Comparison of ENCODE assay signal across 34 mouse cellular contexts in genomic region chr1:93938415-93938814, GRCm38 (mm10). TPM values are rescaled to one million over a fixed set of nuclear protein-coding genes. Genes with fewer than 3 reads are reported as not detected.
"Had no signal": no experiment of that assay in that cellular context is flagged by ENCODE, and none has a peak within 500 bp of the region (broad histone marks: within the 10 kb centered on the region; RNA-seq: fewer than 3 reads in every experiment).

No protein-coding gene starts in this region.

RNA-seq across cellular contexts. Expression of gene Gal3st2b, which starts 20.3 kb away (rescaled TPM):
- total RNA-seq: liver, adult 2 months; megakaryocyte progenitor cell, adult 5-6 weeks; megakaryocyte, adult 5-6 weeks; megakaryocyte-erythroid progenitor cell, adult 5-6 weeks; midbrain, postnatal 0 days; monocyte, adult 5-6 weeks had no signal
- polyA plus RNA-seq: limb, embryonic 10.5 days; limb, embryonic 11.5 days; limb, embryonic 12.5 days; liver, adult 2 months; liver, embryonic 11.5 days; liver, embryonic 12.5 days; liver, embryonic 13.5 days; liver, embryonic 14.5 days; liver, embryonic 15.5 days; liver, embryonic 16.5 days; liver, postnatal 0 days; lung, adult 2 months; lung, embryonic 14.5 days; lung, embryonic 16.5 days; lung, postnatal 0 days; macrophage; midbrain, embryonic 10.5 days; midbrain, embryonic 11.5 days; midbrain, embryonic 12.5 days; midbrain, embryonic 13.5 days; midbrain, embryonic 14.5 days; midbrain, embryonic 15.5 days; midbrain, embryonic 16.5 days; myocyte had no signal

RNA-seq across cellular contexts. Expression of gene Gal3st2c, which starts 51.9 kb away (rescaled TPM):
- total RNA-seq: left cerebral cortex, postnatal 25 days; liver, adult 2 months; megakaryocyte progenitor cell, adult 5-6 weeks; megakaryocyte, adult 5-6 weeks; megakaryocyte-erythroid progenitor cell, adult 5-6 weeks; midbrain, postnatal 0 days; monocyte, adult 5-6 weeks had no signal
- polyA plus RNA-seq: limb, embryonic 10.5 days; limb, embryonic 11.5 days; limb, embryonic 12.5 days; limb, embryonic 13.5 days; limb, embryonic 14.5 days; limb, embryonic 15.5 days; liver, adult 2 months; liver, embryonic 11.5 days; liver, embryonic 12.5 days; liver, embryonic 13.5 days; liver, embryonic 14.5 days; liver, embryonic 15.5 days; liver, embryonic 16.5 days; liver, postnatal 0 days; lung, adult 2 months; lung, embryonic 14.5 days; lung, embryonic 15.5 days; lung, embryonic 16.5 days; lung, postnatal 0 days; macrophage; midbrain, embryonic 10.5 days; midbrain, embryonic 11.5 days; midbrain, embryonic 12.5 days; midbrain, embryonic 13.5 days; midbrain, embryonic 14.5 days; midbrain, embryonic 15.5 days; midbrain, embryonic 16.5 days; midbrain, postnatal 0 days; myocyte had no signal
